Mouse (Mus musculus) adrenal gland, adult (tissue): ENCODE data around the gene Gm29427.
"Not testable (repeated sequence)": the region's sequence is repeated elsewhere in the genome, so short reads cannot be mapped to it uniquely, and the experiment has no call there.

ENCODE experiments used
- DNase-seq, 2 experiments: peaks; one replicate each; pipeline ENCODE4 v3.0.0; 2022 to 2023; ENCODE audit warnings: low spot score in 1 of 2; ENCODE audit not compliant: inconsistent age in 2 of 2

Gene Gm29427

GRCm38 (mm10) chr1:130678551-130678950 is 37.0 kb downstream of the Gm29427 start:
- DNase-seq = no peak

DNA sequence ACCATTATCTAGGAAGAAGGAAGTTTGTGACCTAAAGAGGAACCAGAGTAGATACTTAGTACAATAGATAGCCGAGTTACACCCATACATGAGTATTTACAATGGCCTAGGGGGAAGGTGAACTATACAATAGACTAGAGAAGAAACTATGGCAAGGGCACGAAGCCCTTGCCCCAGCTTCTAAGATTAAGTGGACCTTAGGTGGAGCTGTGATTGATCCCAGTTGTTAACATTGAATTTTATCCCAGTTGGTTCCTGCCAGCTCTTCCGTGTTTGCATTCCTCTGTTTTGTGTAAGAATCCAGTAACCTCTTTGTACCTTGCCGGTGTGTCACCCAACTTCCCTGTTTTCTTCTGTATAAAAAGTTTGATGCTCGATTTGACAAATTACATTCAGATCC is 52.0 kb downstream of the Gm29427 start:
- not testable (repeated sequence) for DNase-seq

- DNase-seq = no peak
Measured at GRCm38 (mm10) chr1:130661454-130661853, 54.1 kb downstream of the Gm29427 start, which contains the start of gene C4bp. Gene C4bp, minus strand, starts transcription at chr1:130661632.

GRCm38 (mm10) chr1:130659641-130660040 is 56.0 kb downstream of the Gm29427 start:
- DNase-seq = not testable (repeated sequence)

GRCm38 (mm10) chr1:130644103-130644502 is 71.5 kb downstream of the Gm29427 start:
- DNase-seq = no peak

DNA sequence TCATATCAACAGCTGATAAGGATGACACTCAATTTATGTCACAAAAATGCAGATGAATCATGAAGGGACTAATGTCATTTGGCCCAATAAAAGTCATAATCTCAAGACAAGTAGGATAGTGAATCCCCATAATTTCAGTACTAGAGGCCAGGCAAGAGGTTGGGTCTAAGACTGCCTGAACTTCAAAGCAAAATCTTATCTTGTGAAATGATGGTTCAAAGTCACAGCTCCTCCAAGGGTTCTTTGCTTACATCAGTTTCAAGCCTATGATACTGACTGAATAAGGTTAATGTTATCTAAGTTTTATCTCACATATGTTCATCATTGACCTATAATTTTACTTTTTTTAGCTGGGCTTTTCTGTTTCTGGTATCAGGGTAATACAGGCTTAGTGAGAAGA is 74.6 kb downstream of the Gm29427 start:
- DNase-seq = no peak

DNA sequence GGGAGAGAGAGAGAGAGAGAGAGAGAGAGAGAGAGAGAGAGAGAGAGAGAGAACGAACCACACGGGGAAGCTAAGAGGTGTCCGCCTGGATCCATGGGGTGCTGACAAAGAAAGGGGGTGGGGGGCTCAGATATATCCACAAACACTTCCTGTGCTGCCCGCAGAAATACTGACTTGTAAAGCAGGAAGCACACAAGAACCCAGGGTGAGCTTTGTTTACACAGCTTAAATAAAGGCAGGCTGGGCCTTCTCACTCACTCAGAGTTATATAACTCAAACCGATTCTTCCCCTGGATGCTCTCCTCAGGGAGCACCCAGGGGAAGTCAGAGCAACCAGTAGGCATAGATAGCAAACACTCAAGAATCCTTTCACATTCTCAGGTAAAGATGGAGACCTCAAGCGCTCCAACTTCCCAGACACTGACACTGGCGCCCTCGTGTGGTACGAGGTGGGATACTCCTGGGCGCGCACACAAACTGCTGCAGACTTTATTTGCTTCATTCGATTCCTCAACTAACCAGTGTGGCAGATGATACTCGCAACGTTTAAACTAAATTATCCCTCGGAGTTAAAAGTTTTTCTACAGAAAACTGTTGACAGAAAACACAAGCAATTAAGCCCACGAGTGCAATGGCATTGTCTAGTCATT is 81.7 kb downstream of the Gm29427 start:
- DNase-seq = peak; percentile 42 to 82

GRCm38 (mm10) chr1:130633316-130633715 is 82.3 kb downstream of the Gm29427 start:
- DNase-seq = no peak

DNA sequence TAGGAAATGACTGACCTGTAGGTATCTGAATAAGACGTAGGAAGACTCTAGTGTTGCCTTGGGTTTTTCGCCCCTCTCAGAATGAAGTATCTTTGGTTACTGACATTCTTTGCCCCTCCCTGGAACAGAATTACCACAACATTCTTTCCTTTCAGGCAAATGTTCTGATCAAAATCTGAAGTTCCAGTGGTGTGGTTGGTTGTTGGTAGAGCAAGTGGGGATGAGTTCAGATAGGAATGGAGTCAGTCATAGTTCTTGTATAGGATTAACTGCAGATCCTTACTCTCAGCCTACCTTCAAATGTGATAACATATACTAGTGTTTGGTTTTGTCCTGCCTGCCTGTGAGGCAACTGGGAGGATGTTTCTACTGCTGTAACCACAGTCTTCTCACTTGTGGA is 86.1 kb downstream of the Gm29427 start, which contains the start of gene Zp3r:
Gene Zp3r (minus strand): TSS at position 101 of the 400 bp plus-strand sequence.
- DNase-seq = no peak
